Mouse (Mus musculus) lung, adult 18-20 months (tissue): ENCODE data around the gene Dus3l.

ENCODE experiments used
- DNase-seq, 2 experiments: peaks; one replicate each; pipeline ENCODE4 v3.0.0; 2022; ENCODE audit warnings: mixed read lengths in 2 of 2

Dus3l gene

DNA sequence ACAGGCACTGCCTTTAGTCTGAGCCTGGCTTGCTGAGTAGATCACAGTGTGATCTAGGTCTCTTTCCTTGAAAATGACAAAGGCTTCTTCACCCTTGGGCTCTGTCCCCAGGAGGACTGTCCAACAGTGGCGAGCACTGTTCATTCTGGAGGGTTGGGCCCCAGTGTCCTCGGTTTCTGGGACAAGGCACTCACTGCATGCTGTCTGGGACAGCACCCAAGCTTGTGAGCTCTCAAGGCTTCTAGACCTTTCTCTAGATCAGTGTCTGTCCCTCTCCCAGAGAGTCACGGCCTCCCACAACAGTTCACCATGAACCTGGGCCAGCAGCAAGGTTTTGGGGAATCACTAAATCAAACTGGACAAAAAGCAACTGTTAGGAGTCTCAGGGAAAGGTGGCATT is 28.0 kb downstream of the Dus3l start:
- no peak for DNase-seq

- DNase-seq: no peak
Measured at GRCm38 (mm10) chr17:56793614-56794319, 29.2 kb downstream of the Dus3l start.

DNA sequence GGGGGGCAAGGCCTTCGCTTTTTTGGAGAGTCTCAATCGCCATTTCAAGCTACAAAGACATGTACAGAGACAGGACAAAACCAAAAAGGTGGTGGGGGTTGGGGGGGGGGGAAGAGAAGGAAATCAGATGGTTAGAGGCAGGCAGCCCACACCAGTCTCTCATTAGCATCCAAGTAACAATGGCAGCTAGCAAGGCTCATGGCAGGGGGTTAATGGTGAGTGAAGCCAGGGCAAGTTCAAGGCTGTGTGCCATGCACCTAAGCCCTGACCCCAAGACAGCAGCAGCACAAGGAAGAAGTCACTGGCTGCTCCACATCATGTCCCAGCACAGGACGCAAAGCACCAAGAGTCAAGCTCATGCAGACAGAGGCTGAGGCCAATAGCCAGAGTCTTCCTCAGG is 34.7 kb downstream of the Dus3l start:
- no peak for DNase-seq

GRCm38 (mm10) chr17:56802065-56802464 is 37.5 kb downstream of the Dus3l start:
- no peak for DNase-seq

GRCm38 (mm10) chr17:56804952-56805351 is 40.4 kb downstream of the Dus3l start:
- no peak for DNase-seq

GRCm38 (mm10) chr17:56805784-56806183 is 41.2 kb downstream of the Dus3l start:
- DNase-seq: no peak

DNA sequence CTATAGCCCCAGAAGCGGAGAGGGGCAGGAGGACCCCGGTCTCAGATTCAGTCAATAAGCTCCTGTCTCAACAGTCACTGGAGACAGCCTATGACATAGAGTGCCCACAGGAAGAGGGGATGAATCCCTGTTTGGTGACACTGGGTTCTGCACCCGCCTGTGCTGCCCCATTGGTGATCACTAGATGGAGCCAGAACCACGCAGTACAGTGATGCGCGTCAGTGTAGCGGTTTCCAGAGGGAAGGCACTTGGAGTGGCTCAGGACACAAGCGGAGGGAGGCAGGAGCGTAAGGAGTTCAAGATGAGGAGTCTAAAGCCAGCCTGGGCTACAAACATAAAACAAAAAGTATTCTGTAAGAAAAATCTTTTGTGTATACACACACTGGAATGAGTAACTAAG is 44.0 kb downstream of the Dus3l start:
- peak; percentile 78 to 81 for DNase-seq

GRCm38 (mm10) chr17:56810245-56810644 is 45.7 kb downstream of the Dus3l start:
- peak; percentile 90 to 94 for DNase-seq

DNA sequence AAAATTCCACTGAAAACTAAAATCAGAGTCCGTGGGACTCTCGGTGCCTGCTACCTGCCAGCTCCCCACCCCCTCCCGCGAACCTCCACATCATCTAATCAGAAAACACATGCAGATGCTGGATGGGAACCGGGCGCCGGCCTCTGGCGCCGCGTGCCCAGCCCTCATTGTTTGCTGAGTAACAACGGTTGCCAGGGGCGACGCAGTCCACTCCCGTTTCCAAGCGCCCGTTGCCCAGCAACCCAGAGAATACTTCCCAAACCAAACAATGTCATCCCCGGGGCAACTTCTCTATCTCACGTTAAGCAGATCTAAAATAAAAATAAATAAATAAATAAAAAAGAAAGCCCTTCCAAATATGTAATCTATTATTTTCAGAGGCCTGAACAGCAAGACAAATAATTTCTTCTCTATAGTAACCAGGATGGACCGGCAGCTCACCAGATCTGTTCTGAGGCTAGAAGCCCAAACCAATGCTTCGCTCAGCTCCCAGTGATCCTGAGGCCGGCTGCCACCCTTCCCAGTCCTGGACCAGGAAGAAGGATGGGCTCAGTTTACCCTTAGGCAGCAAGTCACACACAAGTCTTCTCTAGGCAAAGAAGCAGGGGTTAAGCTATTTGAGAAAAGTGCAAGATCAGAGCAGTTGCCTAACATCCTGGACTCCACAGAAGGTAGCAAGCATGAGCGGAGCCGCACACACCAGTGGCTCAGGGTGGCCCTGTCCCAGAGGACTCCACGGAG is 49.9 kb downstream of the Dus3l start:
- DNase-seq: peak; percentile 91 to 93

GRCm38 (mm10) chr17:56815057-56815345 is 50.4 kb downstream of the Dus3l start:
- no peak for DNase-seq

DNA sequence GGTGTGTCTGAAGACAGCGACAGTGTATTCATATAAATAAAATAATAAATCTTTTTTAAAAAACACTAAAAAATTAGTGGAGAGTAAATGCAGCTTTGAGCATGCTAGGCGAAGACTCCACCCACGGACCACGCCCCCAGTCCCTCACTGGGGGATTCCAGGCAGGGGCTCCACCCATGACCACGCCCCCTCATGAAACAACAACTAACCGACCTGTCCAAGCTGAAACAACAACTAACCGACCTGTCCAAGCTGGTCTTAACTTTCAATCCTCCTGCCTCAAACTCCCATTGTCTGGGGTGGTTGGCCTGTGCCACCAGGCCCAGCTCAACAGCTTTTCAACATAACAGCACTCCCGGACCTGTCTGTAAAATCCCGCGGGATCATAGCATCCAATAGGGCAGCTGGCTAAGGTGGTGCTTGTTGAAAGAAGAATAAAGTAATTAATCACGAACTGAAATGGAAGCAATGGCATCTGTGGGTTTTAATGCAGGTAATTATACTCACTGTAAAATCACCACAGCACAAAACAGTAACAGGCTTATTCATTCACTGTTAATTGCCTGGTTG is 53.6 kb downstream of the Dus3l start:
- peak in 1 of 2 experiments; percentile 41 for DNase-seq

- DNase-seq: no peak
Measured at GRCm38 (mm10) chr17:56819032-56819545, 54.5 kb downstream of the Dus3l start.
